Mouse (Mus musculus) kidney, adult 2 months (tissue): Measurements from ENCODE around the gene Rpl35a.

ENCODE experiments used
- CTCF ChIP-seq: fragments of 200-500 bp; conservative IDR thresholded peaks from 2 replicates; pipeline ENCODE4 v1.5.1; 2011; ENCODE audit warnings: low read depth, mild to moderate bottlenecking, control low read depth, low read length, moderate library complexity, mixed read lengths; ENCODE audit not compliant: insufficient read depth, insufficient read length
- POLR2A ChIP-seq: fragments of 200-500 bp; IDR thresholded peaks from one replicate; pipeline ENCODE4 v1.6.1; 2011; ENCODE audit warnings: low read depth, low read length, control low read depth

GRCm38 (mm10) chr16:33007436-33007835 lies 48.8 kb upstream of the Rpl35a start:
- TF ChIP-seq CTCF (no peak), POLR2A (no peak)
